Mouse (Mus musculus) mouse trophoblast stem cell (cell line): Measurements from ENCODE around the gene Ms4a6b.
"Not testable (repeated sequence)": the region's sequence is repeated elsewhere in the genome, so short reads cannot be mapped to it uniquely, and the experiment has no call there.

Source experiments
- in situ Hi-C, 2 experiments: fragments of 300-500 bp; cut with MseI, MboI; formaldehyde crosslinking; loops; 2 replicates in 1 of 2; 3 replicates in 1 of 2; pipeline ENCODE4 v1.15.1; 2025

Gene Ms4a6b

GRCm38 (mm10) chr19:11516246-11516645 is at the start of gene Ms4a6b:
Gene Ms4a6b (plus strand): TSS chr19:11516512.
- in situ Hi-C loops = no loop called here

- in situ Hi-C loops = not testable (repeated sequence)
Measured at GRCm38 (mm10) chr19:11468361-11468760, 48.0 kb upstream of the Ms4a6b start.

- in situ Hi-C loops = not testable (repeated sequence)
Measured at GRCm38 (mm10) chr19:11469215-11469614, 47.1 kb upstream of the Ms4a6b start, which contains the start of gene Ms4a6c. Gene Ms4a6c (plus strand): TSS chr19:11469366.

- in situ Hi-C loops = no loop called here
Measured at GRCm38 (mm10) chr19:11479714-11480113, 36.6 kb upstream of the Ms4a6b start.

GRCm38 (mm10) chr19:11482684-11483083 is 33.6 kb upstream of the Ms4a6b start:
- in situ Hi-C loops = no loop called here

GRCm38 (mm10) chr19:11483941-11484340 is 32.4 kb upstream of the Ms4a6b start:
- in situ Hi-C loops = no loop called here

- in situ Hi-C loops = no loop called here
Measured at GRCm38 (mm10) chr19:11484388-11484787, 31.9 kb upstream of the Ms4a6b start.

GRCm38 (mm10) chr19:11485266-11485665 is 31.0 kb upstream of the Ms4a6b start:
- in situ Hi-C loops = no loop called here

- in situ Hi-C loops = no loop called here
Measured at GRCm38 (mm10) chr19:11485746-11486145, 30.6 kb upstream of the Ms4a6b start, which contains the start of gene Gm8369. Gene Gm8369 (plus strand): TSS chr19:11485938.

GRCm38 (mm10) chr19:11486599-11486998 is 29.7 kb upstream of the Ms4a6b start:
- in situ Hi-C loops = no loop called here

- in situ Hi-C loops = no loop called here
Measured at GRCm38 (mm10) chr19:11491406-11492189, 24.7 kb upstream of the Ms4a6b start.

GRCm38 (mm10) chr19:11492671-11493070 is 23.6 kb upstream of the Ms4a6b start:
- in situ Hi-C loops = no loop called here

GRCm38 (mm10) chr19:11494519-11494918 is 21.8 kb upstream of the Ms4a6b start:
- in situ Hi-C loops = no loop called here

- in situ Hi-C loops = no loop called here
Measured at GRCm38 (mm10) chr19:11496361-11496760, 20.0 kb upstream of the Ms4a6b start.

GRCm38 (mm10) chr19:11497300-11497699 is 19.0 kb upstream of the Ms4a6b start:
- in situ Hi-C loops = not testable (repeated sequence)

- in situ Hi-C loops = no loop called here
Measured at GRCm38 (mm10) chr19:11500796-11501195, 15.5 kb upstream of the Ms4a6b start.

- in situ Hi-C loops = no loop called here
Measured at GRCm38 (mm10) chr19:11501326-11501725, 15.0 kb upstream of the Ms4a6b start.

GRCm38 (mm10) chr19:11504857-11505256 is 11.5 kb upstream of the Ms4a6b start:
- in situ Hi-C loops = no loop called here

GRCm38 (mm10) chr19:11513458-11513857 is 2.9 kb upstream of the Ms4a6b start:
- in situ Hi-C loops = no loop called here

GRCm38 (mm10) chr19:11516845-11517244 is 533 bp downstream of the Ms4a6b start:
- in situ Hi-C loops = no loop called here

GRCm38 (mm10) chr19:11517373-11517772 is 1.1 kb downstream of the Ms4a6b start:
- in situ Hi-C loops = not testable (repeated sequence)

- in situ Hi-C loops = not testable (repeated sequence)
Measured at GRCm38 (mm10) chr19:11518356-11518755, 2.0 kb downstream of the Ms4a6b start.

GRCm38 (mm10) chr19:11520146-11520545 is 3.8 kb downstream of the Ms4a6b start:
- in situ Hi-C loops = no loop called here
